Mouse (Mus musculus): Measurements from ENCODE around the gene Sema3f.

GRCm38 (mm10) chr9:107674609-107675429 lies 35.5 kb downstream of the Sema3f start:
- TF ChIP-seq POLR2A (IDR thresholded peaks at IDR 0.05; ENCODE audit: control insufficient read depth, low read depth, low read length) (no peak), CTCF (IDR thresholded peaks at IDR 0.05; ENCODE audit: control insufficient read depth, insufficient read depth, insufficient replicate concordance, low read depth, low read length) (no peak)
